Mouse (Mus musculus): ENCODE data around the gene Garnl3.

Garnl3 gene

DNA sequence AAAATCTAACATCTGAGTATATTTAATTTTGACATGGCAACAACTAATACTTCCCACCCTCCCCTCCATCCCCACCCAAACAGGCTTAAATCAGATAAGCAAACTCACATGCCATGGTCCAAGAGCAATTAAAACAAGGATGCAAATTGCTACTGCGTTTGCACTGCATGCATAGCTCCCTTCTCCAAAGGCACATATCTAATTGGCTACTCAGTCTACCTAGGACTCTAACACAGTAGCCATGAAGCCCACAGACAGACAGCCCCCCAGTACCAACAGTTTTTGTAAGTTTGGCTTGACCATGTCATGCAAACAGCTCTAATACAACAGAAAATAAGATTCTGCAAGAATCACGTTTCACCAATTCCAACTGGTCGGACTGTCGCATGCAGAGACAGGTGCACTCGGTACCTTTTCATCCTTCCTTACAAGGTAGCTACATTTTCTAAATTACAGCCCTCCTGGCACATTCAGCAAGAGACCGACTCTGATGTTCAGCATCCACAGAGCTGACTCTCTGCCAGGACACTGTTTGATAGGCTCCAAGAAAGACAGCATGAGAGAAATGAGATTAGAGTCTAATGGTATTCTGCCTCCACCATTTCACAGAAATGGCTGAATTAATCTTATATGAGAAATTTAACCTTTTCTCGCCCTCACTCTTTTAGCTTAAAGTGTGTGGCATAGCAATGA, 44.6 kb downstream of the Garnl3 start:
- DNase-seq: no peak

DNA sequence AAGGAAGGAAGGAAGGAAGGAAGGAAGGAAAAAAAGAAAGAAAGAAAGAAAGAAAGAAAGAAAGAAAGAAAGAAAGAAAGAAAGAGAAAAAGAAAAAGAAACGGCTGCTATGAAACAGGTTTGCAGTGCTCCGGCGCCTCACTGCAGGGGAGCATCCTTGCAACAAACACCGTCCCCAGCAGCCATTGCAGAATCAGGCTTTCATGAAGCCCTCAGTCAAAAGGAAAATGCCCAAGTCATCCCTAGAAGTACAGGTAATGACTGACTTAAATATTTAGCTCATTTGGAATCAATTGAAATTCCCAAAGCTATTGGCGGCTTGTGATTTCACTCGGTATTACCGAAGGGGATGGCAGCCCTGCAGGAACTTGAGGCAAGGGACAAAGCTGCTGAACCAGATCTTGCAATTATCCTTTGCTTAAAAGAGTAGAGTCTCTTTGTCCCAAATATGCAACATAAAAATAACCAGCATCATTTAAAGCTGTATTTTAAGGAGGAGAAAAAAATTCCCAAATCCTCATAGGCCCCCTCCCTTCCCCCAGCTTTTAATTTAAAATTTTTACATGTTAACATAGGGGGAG, 45.3 kb downstream of the Garnl3 start:
- no peak for DNase-seq

DNA sequence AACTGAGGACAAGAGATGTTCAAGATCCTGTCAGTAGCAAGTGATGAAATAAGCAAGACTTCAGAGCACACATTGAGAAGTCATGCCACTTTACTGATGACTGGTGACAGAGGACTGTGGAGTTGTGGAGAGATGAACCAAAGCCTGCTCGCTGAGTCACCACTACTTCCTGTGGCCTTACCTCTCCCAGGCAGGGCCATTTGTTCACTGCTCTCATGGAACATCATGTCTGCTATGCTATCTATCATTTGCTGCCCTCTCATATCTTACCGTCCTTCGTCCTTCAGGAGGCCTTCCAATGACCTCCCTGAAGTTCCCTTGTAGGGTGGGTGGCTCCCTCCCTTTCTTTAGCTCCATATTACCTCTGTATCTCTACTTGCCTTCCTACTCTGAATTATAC, 47.2 kb downstream of the Garnl3 start:
- no peak for DNase-seq

DNA sequence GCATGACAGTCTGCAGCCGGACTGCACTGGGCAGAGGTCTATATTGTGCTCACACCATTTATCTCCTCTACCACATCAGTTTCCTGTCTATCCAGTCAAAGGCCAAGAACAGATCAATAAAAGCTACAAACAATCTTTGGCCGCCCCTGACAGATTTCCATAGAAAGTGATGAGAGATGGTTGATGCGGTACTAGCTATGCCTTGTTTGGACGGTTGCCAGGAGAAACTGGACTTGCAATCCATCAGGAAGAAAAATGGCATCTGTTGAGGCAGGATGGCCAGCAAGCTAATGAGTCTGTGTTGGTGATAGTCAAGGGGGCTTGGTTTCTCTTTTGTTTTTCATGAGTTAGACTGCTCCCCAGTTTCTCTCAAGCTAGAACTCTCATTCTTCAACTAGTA, 51.3 kb downstream of the Garnl3 start:
- DNase-seq: no peak

DNA sequence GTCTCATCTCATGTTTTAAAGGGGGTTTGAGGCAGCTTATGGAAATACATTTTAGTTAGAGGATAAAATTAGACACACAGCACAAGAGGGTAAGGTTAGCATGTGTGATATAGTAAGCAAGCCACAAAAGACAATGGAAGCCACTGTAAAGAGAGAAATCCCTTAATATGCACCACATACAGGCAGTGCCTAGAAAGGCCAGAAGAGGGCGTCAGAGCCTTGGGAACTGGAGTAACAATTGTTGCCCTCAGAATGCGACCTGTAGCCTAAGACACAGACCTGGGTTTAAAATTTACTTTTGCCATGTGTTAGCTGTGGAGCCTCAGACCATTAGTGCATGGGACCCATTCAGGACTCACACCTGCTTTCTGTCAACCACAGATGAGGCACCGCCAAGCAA, 54.2 kb downstream of the Garnl3 start:
- DNase-seq: peak in 1 of 2 experiments; percentile 23

DNA sequence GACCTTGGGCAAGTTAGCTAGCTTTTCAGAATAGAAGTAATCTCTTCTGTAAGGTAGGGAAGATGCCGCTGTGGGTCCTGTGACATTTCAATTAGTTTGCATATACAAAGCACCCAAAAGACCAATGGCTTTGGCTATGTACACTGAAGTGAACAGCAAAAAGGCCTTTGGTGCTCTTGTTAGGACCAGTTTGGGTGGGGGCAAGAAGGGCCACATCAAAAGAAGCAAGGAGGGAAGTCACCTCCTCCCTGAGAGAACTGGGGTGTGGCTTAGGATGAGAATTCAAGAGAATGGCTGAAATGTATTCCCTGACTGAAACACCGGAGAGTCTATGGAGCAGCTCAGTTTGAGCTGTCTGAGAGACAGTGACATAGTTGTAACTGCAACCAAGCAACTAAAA, 56.5 kb downstream of the Garnl3 start:
- no peak for DNase-seq

DNA sequence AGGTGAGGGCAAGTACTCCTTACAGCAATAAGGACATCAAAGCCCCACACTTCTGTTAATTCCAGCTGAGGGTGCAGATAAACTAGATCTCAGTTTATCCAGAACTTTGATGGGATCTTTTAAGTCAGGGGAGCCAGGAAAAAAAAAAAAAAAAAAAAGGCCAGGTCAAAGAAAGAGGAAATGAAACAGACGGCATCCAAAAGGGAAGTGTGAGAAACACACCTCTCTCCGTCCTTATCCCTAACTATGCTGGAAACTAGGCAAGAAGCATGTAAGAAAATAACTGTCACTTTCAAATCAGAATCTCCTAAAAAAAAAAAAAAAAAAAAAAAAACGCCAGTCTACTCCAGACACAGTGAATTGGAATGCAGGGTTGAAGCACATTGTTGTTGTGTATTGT, 57.3 kb downstream of the Garnl3 start:
- DNase-seq: no peak

DNA sequence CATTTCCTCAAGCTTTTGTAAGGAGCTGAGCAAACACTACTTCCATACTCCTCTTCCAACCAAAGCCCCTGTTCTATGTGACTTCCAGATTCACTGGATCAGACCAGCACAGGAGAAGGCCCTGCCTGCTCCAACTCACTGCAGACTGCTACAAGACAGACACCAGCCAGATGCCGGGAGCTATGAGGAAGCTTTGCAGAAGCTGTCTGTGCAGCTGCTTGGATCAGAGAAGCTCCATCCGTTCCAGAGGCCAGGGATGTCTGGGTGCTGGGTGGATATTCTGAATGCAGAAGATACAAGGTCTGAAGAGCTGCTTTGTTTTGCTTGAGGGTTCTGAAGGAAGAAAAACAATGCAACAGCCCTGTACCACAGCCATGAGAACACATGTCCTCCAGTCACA, 59.1 kb downstream of the Garnl3 start:
- no peak for DNase-seq

DNA sequence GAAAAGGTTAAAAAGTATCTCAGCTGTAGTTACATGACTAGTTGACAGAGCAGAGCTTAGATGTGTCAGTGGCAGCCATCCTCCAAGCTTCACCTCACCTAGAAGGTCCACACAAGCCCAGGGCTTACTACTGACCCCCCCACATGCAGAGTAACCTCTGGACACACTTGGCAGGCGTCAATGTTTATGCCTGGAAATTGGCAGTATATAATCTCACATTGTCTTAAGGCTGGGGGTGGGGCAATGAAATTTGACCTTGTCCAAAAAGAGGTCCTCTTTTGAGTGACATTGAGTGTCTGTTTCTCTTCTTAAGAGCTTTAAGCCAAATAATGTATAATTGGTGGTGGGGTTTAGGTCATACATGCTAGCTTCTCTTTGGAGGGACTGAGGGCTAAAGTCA, 65.8 kb downstream of the Garnl3 start:
- DNase-seq: no peak

DNA sequence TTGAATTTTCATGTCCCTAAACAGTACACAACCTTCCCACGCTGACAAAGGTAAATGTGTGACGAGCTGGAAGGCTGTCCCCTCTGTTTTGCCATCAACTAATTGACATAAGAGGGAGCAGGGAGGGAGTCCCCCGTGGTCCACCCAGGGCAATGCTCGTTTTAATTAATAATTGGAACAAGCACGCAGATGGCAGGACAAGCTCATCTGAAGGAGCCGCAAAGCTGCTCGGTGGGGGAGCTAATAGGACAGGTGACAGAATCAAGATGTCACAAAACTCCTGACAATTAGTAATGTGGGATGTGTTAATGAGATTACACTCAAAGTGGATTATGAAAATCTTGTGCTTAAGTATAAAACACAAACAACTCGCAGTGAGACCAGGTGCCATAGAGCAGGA, 68.7 kb downstream of the Garnl3 start:
- DNase-seq: no peak

DNA sequence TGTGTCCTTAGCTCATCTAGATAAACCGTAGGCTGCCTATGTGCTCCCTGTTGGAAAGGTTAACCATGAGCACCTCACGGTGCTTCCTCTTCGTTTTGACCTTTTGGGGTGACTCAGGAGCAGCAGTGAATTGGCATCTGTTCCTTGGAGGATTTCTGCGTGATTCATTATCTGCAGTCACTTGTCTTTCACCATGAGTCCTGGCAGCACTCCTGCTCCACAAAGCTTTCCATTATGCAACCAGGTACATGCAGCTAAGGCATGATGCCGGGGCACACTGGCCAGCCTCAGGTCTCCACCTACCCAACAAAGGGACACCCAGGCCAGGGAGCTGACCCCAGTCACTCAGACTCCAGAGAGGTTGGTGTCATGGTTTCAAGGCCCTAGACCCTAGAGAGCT, 72.5 kb downstream of the Garnl3 start:
- no peak for DNase-seq

DNA sequence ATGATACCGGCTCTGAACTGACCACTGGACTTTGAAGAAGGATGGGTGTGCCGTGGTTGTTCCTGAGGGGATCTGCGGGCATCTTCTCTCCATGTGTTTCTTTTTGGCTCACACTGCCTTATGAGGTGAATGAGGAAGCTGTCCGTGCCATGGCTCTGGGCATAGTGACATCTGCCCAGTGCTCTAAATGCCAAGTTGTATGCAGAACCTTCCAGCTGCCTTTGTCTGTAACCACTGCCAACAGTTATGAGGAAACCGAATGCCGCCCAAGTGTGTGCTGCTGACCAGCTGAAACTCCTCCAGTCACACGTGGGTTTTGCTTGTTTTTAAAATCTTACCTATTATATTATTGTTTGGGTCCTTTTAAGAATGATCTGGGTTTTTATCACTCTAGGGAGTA, 73.9 kb downstream of the Garnl3 start:
- no peak for DNase-seq

DNA sequence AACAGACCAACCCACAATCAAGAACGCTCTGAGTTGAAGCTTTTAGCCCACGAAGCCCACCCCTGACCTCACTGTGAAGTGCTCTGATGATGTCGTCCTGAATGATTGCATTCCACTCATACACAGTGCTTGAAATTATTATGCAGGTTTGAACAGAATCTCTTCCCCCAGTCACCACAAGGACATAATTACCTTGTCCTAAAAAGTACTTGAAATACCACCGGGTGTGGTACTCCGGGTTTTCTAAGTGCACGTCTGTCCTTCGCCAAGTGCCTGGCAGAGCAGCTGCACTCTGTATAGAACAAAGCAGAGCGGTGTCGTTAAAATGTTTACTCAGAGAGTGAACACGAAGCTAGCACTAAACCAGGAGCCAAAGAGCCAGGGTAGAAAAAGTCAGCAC, 77.5 kb downstream of the Garnl3 start:
- DNase-seq: no peak

DNA sequence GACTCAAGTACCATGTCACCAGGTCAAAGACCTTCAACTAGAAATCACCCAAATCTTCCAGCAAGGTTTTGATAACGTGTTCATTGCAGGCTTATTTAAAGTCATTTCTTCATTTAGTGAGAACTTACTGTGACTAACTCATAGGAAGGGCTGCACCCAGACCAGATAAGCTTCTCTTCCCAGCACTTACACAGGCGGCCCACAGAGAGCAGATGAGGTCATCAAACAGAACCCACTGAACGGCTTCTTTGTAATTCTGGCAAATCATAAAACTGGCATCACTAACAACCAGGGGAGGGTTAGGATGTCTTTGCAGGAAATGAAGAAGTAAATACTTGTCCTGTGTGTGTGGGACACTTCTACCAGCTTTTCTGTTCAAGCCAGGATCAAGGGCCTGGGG, 84.1 kb downstream of the Garnl3 start:
- DNase-seq: no peak

DNA sequence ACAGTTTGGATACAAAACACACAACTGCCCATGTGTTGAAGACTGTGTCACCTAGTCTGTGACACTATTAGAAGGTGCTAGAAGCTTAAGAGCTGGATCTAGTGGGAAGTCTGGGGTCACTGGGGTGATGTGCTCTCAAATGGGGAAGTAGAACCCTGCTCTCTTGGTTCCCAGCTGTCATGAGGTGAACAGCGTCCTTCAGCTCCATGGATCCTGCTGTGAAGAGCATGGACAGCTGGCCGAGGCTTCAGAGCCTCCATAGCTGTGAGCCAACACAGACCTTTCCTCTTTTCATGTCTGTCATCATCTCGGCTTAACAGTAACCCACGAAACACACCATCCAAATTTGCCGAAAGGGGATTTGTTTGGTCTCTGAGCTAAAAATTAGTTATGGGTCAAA, 84.5 kb downstream of the Garnl3 start:
- DNase-seq: no peak

DNA sequence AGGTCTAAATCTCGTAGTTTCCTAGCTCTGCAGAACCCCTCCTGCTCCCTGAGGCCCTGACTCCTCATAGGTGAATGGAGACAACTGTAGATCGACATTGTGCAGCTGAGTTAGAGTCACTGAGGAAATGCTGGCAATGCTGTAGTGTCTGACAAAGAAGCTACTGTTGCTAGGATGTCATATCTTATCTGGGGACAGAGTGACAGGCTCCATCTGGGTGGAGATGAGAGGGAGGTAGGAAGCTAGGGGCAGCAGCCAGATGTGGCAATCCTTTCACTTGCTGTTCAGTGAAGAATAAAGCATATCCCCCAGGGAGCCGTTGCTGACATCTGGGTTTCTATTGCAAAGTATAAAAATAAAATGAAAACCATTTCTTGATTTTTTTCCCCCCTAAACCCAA, 85.6 kb downstream of the Garnl3 start:
- DNase-seq: no peak

DNA sequence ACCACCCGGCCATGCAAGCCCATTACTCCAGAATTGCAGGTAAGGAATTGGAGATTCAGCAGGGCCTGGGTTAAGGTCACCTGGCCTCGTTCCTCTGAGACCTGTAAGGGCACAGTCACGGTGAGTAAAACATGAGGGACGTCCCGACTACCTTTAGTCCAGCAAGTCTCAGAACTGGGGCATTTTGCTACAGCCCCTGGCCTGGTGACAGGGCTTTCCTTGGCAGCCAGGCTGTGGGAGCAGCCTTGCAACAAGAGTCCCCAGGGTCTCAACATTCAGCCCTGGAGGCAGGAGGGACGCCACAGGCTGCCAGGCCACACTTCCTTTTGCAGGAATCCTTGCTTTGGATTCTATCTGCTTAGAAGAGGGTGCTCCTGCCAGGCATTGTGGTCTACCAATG, 88.7 kb downstream of the Garnl3 start:
- DNase-seq: no peak

DNA sequence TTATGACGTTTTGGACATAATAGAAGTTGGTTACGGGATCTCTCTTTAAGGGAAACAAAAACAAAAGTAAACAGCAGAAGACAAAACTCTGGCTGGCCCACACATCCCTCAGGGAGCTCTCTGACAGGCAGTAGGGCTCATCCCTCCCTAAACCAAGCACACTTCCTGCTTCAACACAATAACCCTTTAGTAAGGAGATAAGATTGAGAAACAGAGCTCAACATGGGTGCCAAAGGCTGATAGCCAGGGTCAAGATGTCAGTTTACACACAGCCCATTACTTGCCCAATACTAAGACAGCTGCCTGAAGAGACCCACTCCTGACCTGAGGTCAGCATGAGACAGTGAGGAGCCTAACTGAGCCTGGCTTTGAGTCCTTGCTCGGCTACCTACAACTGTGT, 89.9 kb downstream of the Garnl3 start:
- DNase-seq: no peak

DNA sequence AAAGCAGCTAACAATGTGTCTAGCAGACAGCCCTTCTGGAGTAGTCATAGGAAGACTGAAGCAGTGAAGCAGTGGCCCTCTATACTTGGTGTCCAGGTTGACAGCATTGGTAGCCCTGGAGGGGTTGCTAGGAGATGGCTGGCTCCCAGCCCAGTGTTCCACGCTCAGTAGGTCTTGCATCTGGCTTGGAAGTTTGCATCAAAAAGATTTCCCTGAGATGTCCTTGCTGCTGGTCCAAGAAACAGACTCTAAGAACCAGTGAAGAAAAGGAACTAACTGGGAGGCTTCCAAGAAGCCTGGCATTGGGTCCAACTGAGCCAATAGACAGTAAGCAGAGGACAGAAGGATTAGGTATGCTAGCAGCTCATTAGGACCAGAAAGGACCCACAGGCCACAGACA, 94.0 kb downstream of the Garnl3 start:
- no peak for DNase-seq

DNA sequence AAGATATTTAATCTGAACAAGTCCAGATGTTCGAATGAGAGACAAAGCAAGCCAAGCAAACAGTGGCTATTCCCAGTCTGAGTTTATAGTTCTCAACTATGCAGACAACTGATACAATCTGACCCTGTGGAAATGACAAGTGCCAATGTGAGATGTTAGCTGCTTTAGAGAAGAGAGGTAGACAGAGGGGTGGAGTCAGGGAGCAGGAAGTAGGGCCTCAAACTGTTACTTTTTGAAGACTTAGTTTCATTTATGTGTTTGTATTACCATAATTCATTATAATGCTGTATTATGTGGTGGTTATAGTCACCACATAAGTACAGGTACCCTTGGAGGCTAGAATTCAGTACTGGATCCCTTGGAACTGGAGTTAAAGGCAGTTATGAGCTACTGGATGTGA, 96.2 kb downstream of the Garnl3 start:
- no peak for DNase-seq

DNA sequence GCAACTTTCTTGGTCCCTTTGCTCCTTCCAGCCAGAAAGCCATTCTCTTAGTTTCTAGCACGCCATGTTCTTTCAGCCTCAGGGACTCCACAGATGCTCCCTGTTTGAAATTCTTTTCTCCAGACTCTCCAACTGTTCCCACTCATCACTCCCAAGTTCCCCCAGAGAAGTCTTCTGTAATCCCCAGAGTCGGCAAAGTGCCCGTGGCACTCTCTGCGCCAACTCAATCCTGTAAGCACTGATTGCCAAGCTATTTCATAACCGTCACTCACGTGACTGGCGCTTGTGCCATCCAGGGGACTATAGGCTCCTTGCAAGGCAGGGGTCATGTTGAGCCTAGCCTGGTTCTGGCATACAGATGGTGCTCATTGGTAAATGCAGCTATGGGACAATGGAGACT, 98.2 kb downstream of the Garnl3 start:
- DNase-seq: no peak

DNA sequence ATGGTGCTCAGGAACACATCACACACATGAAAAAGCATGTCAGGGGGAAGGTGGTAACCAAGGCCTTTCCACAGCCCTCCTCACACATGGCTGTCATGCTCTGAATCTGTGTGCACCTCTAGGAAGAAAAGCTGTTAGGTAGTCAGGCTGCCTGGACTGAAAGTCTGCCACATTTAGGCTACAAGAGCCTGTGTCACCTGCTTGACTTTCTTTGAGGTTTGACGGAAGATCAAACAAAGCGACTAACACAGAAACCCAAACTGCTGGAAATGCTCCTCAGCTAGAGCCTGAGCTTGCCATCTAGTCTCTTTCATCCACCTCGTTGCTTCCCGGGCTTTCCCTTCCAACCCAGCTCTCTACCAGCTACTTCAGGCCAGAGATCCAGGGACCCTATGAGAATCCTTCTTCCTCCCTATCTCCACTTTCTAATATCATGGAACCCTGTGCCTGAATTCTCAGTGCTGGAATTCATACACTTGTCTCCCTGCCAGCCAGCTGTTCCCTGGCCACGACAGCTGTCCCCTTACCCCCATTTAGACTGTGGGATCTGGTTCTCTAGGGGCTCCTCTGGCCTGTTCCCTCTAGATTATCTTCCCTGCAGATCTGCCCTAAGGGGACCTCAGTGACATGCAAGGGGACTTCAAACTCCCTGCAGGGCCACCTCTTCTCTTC, 98.9 kb downstream of the Garnl3 start:
- no peak for DNase-seq

DNA sequence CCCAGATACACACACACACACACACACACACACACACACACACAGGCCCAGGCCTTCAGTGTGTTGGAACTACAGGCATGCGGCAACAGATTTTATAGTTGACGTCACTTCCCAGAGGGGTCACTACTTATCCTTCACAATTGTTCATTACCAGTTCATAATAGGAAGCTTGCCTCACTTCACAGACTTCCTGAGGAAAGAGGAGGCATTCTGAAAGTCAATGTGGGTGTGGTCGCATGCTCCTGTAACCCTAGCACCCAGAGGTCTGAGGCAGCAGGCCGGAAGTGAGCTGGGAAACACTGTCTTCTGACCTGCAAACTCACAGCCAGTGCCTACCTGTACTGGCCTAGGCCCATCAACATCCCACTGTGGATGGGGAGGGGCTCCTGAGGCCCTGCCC, 106.4 kb downstream of the Garnl3 start:
- DNase-seq: peak in 1 of 2 experiments; percentile 5

DNA sequence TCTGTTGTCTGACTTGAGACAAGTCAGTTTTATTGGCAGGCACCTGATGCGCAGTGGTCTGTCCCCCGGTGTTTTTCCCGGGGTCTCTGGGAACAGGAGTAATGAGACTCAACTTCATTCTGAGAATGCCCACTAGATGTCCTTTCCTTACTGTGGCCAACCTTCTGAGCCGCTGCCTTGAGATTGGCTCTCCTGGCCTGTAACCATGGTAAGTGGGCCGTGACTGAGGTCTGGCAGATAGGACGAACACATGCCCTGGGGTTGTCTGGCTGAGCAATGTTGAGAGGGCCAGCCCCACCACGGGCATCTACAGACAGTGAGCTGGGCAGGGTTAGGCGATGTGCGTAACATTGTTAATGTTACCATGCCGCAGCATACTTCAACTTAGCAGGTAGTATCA, 106.9 kb downstream of the Garnl3 start:
- DNase-seq: peak in 1 of 2 experiments; percentile 15

DNA sequence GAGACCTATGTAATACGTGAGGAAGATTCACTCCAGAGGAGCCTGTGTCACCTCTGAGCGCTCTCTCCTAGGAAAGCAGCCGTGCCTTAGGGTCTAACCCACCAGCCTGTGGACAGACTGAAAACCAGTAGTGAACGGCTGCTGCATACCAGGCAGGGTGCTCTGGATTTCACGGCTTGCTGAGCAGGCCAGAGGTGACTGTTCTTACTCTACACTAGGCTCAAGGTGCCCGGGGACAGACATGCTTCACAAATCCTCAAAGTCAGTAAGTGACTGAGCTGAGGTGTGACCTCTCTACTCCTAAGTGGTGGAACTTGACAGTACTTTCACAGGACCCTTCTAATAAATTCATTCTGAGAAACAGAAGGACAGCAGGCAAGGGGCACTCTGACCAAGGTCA, 108.6 kb downstream of the Garnl3 start:
- DNase-seq: peak; percentile 28 to 34
